Mouse (Mus musculus): ENCODE results near the gene Dhx35. TPM values are rescaled to one million over a fixed set of nuclear protein-coding genes. Genes with fewer than 3 reads are reported as not detected.

Dhx35 gene
- polyA plus RNA-seq, 1 experiment from 2014 or later = 11.8 TPM

DNA sequence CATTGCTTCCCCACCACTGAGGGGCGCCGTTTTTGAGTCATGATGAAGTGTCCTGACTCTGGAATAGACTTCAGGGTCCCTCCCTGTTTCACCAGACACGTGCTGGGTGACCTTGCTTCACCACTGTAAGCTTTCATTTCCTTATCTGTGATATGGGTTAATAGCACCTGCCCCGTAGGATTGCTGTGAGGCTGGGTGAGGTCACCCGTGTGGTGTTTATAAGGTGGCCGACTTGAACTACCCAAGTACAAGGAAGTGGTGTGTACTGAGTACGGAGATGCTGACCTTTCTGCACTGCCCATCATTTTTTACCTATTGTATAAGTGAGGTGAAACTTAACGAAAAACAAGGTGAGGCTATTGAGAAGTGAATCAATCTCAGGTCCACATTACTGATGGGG, 9.0 kb downstream of the Dhx35 start:
- no peaks in the 10 kb centered on the region for H3K9me3 ChIP-seq
- H3K4me1 ChIP-seq = no peaks in the 10 kb centered on the region
- H3K4me2 ChIP-seq = no peak overlapping the region
- no peak overlapping the region for H3K27ac ChIP-seq (replicated peaks)
- 86% methylated on average over 8 of the region's 8 CpGs for WGBS
- H3K36me3 ChIP-seq = peaks cover 73% of the 10 kb centered on the region
- H3K4me3 ChIP-seq = no peak overlapping the region
- no peak for ATAC-seq (ENCODE audit: extremely low read depth, insufficient number of reproducible peaks, low FRiP score, low TSS enrichment)
- no peaks in the 10 kb centered on the region for H3K27me3 ChIP-seq (replicated peaks)
- H3K9ac ChIP-seq = no peak overlapping the region

DNA sequence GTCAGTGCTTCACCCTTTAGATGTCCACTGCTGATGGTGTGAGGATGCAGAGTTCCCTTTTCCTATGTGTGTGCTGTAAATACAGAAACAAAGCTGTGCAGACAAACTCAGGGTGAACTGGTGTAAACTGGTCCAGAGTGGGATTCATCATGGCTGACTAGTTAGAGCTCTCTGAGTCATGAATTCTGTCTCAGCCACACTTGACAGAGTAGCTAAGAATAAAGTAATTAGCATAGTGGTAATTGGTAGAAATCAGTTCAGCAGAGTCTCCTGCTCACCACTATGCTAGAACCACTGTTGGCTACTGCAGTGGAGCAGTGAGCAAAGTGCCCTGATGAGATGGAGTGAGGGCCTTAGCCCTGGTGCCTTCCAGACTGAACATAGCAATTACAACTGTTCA, 21.1 kb downstream of the Dhx35 start:
- H3K27ac ChIP-seq (replicated peaks) = no peak overlapping the region
- no peak overlapping the region for H3K4me2 ChIP-seq
- H3K4me1 ChIP-seq = no peaks in the 10 kb centered on the region
- no peaks in the 10 kb centered on the region for H3K27me3 ChIP-seq (replicated peaks)
- no peak overlapping the region for H3K9ac ChIP-seq
- H3K9me3 ChIP-seq = no peaks in the 10 kb centered on the region
- H3K36me3 ChIP-seq = peaks cover 76% of the 10 kb centered on the region
- H3K4me3 ChIP-seq = no peak overlapping the region
- ATAC-seq (ENCODE audit: extremely low read depth, insufficient number of reproducible peaks, low FRiP score, low TSS enrichment) = no peak

DNA sequence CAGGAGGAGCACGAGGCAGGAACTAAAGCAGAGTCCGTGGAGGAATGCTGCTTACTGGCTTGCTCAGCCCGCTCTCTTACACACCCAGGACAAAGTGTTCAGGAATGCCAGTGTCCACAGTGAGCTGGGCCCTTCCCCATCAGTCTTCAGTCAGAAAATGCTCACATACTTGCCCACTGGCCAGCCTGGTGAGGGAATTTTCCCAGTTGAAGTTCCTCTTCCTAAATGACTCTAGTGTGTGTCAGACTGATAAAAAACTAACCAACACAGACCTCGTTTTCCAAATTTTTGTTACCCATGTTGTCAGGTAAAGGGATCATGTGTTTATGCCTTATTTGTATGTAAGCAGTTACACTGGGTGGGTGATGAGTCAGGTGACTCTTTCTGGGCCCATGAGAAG, 21.6 kb downstream of the Dhx35 start:
- Histone ChIP-seq H3K4me1 (no peaks in the 10 kb centered on the region), H3K9me3 (no peaks in the 10 kb centered on the region), H3K36me3 (peaks cover 80% of the 10 kb centered on the region), H3K4me2 (no peak overlapping the region), H3K27ac (replicated peaks) (no peak overlapping the region), H3K27me3 (replicated peaks) (no peaks in the 10 kb centered on the region), H3K9ac (no peak overlapping the region), H3K4me3 (no peak overlapping the region)
- no peak for ATAC-seq (ENCODE audit: extremely low read depth, insufficient number of reproducible peaks, low FRiP score, low TSS enrichment)
- WGBS = 82% methylated on average over 4 of the region's 4 CpGs

DNA sequence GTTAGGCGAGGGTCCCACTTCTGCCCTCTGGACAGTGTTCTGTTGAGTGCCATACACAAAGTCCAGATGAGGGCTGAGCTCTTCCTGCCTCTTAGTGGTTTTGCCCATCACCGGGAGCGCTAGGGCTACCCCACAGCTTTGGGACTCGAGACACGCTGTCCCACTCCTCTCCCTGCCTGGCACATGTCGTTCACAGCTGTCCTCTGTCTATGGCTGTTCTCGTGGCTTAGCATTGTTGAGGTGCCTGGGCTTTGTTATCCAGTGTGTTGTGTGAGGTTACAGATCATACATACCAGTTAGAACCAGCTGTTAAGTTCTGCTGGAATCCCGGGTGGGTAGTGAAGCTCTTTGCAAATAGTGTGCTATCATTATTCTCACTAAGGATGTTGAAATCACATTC, 23.1 kb downstream of the Dhx35 start:
- Histone ChIP-seq H3K4me2 (no peak overlapping the region), H3K4me3 (no peak overlapping the region), H3K9me3 (no peaks in the 10 kb centered on the region), H3K27ac (replicated peaks) (no peak overlapping the region), H3K27me3 (replicated peaks) (no peaks in the 10 kb centered on the region), H3K4me1 (no peaks in the 10 kb centered on the region), H3K9ac (no peak overlapping the region), H3K36me3 (peaks cover 81% of the 10 kb centered on the region)
- ATAC-seq (ENCODE audit: extremely low read depth, insufficient number of reproducible peaks, low FRiP score, low TSS enrichment) = no peak
- 77% methylated on average over 8 of the region's 8 CpGs for WGBS

DNA sequence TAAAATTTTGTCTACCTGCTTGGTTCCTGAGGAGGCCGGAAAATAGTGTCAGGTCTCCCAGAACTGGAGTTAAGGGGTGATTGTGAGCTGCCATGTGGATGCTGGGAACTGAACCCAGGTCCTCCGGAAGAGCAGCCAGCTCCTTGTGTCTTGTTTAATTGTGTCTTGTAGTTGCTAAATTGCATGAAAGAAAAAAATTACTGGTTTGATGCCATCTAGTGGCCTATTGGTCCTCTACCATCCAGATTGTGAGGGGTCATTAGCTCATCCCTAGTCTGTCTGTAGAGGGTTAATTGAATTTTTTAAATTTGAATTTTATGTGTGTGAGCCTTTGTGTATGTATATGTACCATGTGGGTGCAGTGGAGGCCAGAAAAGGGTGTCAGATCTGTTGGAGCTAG, 33.5 kb downstream of the Dhx35 start:
- H3K9me3 ChIP-seq = no peaks in the 10 kb centered on the region
- H3K9ac ChIP-seq = no peak overlapping the region
- H3K4me2 ChIP-seq = no peak overlapping the region
- peaks cover 5% of the 10 kb centered on the region; the same call in 1 of the 2 replicates for H3K4me1 ChIP-seq
- H3K27ac ChIP-seq (replicated peaks) = no peak overlapping the region
- ATAC-seq (ENCODE audit: extremely low read depth, insufficient number of reproducible peaks, low FRiP score, low TSS enrichment) = no peak
- no peak overlapping the region for H3K4me3 ChIP-seq
- peaks cover 90% of the 10 kb centered on the region for H3K36me3 ChIP-seq
- 87% methylated on average over 2 of the region's 2 CpGs for WGBS
- H3K27me3 ChIP-seq (replicated peaks) = no peaks in the 10 kb centered on the region

DNA sequence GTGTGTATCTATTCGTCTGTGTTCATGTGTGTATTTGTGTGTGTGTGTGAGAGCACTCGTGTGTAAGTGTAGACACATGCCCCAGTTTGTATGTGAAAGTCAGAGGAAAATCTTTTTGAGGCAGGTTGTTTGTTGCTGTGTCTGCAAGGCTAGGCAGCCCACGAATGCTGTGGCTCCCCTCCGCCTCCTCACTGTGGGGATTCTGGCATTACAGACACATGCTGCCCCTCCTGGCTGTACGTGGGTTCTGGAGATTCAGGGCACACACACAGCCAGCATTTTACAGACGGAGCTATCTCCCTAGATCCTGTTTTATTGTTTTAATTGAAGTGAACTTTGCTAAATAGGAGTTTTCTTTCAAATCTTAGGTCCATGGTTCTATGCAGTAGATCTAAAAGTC, 35.1 kb downstream of the Dhx35 start:
- 79% methylated on average over 6 of the region's 6 CpGs for WGBS
- no peak overlapping the region for H3K4me2 ChIP-seq
- H3K4me1 ChIP-seq = peaks cover 10% of the 10 kb centered on the region
- no peak overlapping the region for H3K27ac ChIP-seq (replicated peaks)
- peaks cover 94% of the 10 kb centered on the region for H3K36me3 ChIP-seq
- H3K27me3 ChIP-seq (replicated peaks) = no peaks in the 10 kb centered on the region
- no peak for ATAC-seq (ENCODE audit: extremely low read depth, insufficient number of reproducible peaks, low FRiP score, low TSS enrichment)
- no peak overlapping the region for H3K9ac ChIP-seq
- H3K4me3 ChIP-seq = no peak overlapping the region
- no peaks in the 10 kb centered on the region for H3K9me3 ChIP-seq

DNA sequence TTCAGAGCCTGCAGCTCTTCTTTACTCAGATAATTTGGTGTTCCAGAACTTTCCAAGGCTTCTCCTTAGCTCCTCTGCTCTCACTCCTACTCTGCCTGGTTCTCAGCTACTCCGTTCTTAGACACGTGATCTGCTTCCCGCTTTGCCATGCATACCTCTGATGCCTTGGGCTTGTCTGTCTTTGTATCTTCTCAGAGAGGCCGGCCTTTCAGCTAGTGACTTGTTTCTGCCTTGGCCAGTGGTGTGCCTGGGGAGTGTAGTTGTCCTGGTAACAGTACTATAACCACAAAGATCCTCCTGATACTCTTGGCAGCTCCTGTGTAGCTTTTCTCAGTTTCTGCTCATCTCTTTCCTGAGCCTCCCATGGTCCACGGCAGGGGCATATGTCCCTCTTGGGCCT, 38.6 kb downstream of the Dhx35 start:
- Histone ChIP-seq H3K4me2 (no peak overlapping the region), H3K36me3 (peaks cover 100% of the 10 kb centered on the region), H3K9me3 (no peaks in the 10 kb centered on the region), H3K27me3 (replicated peaks) (no peaks in the 10 kb centered on the region), H3K27ac (replicated peaks) (no peak overlapping the region), H3K9ac (no peak overlapping the region), H3K4me3 (no peak overlapping the region), H3K4me1 (peaks cover 10% of the 10 kb centered on the region)
- ATAC-seq (ENCODE audit: extremely low read depth, insufficient number of reproducible peaks, low FRiP score, low TSS enrichment) = no peak
- 56% methylated on average over 5 of the region's 5 CpGs for WGBS

DNA sequence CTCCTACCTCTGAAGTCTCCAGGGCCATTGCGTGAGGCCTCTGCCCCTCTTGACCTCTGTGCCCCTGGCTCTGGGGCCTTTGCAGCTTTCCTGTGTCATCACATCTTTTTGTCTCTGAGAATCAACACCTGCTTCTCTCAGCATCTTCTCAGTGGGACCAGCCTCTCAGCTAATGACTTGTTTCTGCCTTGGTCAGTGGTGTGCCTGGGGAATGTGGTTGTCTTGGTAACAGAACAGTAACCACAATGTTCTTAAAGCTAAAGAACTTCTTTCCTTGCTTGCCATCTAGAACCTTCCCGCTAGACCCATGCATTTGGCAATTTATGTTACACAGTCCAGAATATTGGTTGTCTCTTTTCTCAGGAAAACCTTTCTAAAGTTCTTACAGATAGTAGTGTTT, 39.0 kb downstream of the Dhx35 start:
- Histone ChIP-seq H3K4me3 (no peak overlapping the region), H3K27ac (replicated peaks) (no peak overlapping the region), H3K9me3 (no peaks in the 10 kb centered on the region), H3K4me1 (peaks cover 10% of the 10 kb centered on the region), H3K36me3 (peaks cover 100% of the 10 kb centered on the region), H3K9ac (no peak overlapping the region), H3K4me2 (no peak overlapping the region), H3K27me3 (replicated peaks) (no peaks in the 10 kb centered on the region)
- WGBS = 61% methylated on average over 2 of the region's 2 CpGs
- no peak for ATAC-seq (ENCODE audit: extremely low read depth, insufficient number of reproducible peaks, low FRiP score, low TSS enrichment)

DNA sequence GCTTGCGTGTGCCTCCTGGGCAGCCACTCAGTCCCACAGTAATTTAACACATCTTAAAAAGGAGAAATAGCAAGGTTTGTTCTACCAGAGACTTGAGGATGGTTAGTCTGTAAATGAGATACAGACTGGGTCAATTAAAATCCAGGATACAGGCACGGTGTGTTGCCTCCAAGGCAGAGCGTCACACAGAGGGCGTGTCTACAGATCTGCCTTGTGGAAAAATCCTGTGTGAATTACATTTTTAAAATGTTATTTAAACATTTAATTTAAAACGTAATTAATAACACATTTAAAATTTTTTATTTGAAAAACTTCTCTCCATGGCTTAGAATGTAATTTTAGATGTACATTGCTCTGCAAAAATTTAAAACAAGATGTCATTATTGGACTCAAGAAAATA, 48.7 kb downstream of the Dhx35 start:
- H3K4me2 ChIP-seq = no peak overlapping the region
- peaks cover 21% of the 10 kb centered on the region for H3K4me1 ChIP-seq
- 86% methylated on average over 5 of the region's 5 CpGs for WGBS
- no peaks in the 10 kb centered on the region for H3K27me3 ChIP-seq (replicated peaks)
- no peak overlapping the region for H3K4me3 ChIP-seq
- no peaks in the 10 kb centered on the region for H3K9me3 ChIP-seq
- no peak for ATAC-seq (ENCODE audit: extremely low read depth, insufficient number of reproducible peaks, low FRiP score, low TSS enrichment)
- no peak overlapping the region for H3K27ac ChIP-seq (replicated peaks)
- peaks cover 77% of the 10 kb centered on the region for H3K36me3 ChIP-seq
- no peak overlapping the region for H3K9ac ChIP-seq

DNA sequence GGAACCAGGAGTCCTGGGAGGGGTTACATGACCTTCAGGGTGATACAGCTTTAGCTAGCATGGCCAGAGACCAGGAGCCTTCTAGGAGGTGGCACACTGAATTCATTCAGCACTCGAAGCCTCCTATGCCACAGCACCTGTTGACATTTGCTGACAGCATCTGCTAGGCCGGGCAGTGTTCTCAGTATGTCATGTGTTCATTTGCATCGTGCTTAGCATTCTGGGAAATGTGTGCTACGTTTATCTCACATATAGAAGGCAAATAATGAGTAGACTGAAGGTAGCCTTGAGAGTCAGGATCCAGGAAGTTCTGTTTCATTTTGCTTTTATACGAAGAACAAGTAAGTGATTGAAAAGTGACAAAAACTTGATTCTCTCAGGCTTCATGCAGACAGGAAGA, 50.4 kb downstream of the Dhx35 start:
- peaks cover 16% of the 10 kb centered on the region for H3K4me1 ChIP-seq
- peaks cover 87% of the 10 kb centered on the region for H3K36me3 ChIP-seq
- H3K4me2 ChIP-seq = no peak overlapping the region
- H3K9me3 ChIP-seq = no peaks in the 10 kb centered on the region
- no peaks in the 10 kb centered on the region for H3K27me3 ChIP-seq (replicated peaks)
- H3K27ac ChIP-seq (replicated peaks) = no peak overlapping the region
- no peak overlapping the region for H3K9ac ChIP-seq
- ATAC-seq (ENCODE audit: extremely low read depth, insufficient number of reproducible peaks, low FRiP score, low TSS enrichment) = no peak
- WGBS = 77% methylated on average over 5 of the region's 5 CpGs
- no peak overlapping the region for H3K4me3 ChIP-seq

DNA sequence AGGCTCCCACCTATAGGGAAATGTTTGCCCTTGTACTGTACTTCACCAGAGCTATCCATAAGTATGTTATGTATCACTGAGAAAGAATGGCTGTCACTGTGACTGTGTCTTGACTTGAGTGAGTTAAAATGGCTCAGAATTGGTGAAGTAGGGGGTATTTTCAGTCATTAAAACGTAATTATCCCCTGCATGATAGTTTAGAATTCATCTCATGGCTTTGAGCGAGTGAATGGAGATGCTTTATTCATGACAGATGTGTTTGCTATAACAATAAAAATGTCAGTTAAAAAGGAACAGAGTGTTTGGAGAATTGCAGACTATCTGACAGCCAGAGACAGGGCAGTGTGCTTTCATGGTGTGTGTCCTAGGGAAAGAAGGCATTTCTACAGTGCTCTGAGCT, 51.6 kb downstream of the Dhx35 start:
- H3K27ac ChIP-seq (replicated peaks) = no peak overlapping the region
- H3K9ac ChIP-seq = no peak overlapping the region
- peaks cover 12% of the 10 kb centered on the region for H3K4me1 ChIP-seq
- peaks cover 77% of the 10 kb centered on the region for H3K36me3 ChIP-seq
- no peaks in the 10 kb centered on the region for H3K9me3 ChIP-seq
- H3K27me3 ChIP-seq (replicated peaks) = no peaks in the 10 kb centered on the region
- H3K4me2 ChIP-seq = no peak overlapping the region
- no peak for ATAC-seq (ENCODE audit: extremely low read depth, insufficient number of reproducible peaks, low FRiP score, low TSS enrichment)
- no peak overlapping the region for H3K4me3 ChIP-seq
- WGBS = 88% methylated on average over 2 of the region's 2 CpGs

DNA sequence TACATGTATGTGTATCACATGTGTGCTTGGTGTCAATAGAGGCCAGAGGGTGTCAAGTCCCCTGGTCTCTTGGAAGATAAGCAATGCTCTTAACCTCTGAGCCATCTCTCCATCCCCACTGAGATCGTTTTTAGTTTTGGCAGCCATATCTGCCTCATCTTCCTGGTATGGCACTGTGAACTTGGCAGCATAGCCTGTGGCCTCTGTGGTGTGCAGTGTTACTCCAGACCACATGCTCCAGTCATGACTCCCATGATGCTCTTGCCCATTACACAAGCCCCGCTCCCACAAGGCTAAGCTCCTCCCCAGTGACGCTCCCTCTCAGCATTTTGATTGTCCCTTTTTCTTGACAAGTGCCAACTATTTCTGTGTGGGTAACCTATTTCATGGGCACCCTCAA, 53.4 kb downstream of the Dhx35 start:
- H3K27me3 ChIP-seq (replicated peaks) = no peaks in the 10 kb centered on the region
- H3K9ac ChIP-seq = no peak overlapping the region
- H3K4me3 ChIP-seq = no peak overlapping the region
- H3K27ac ChIP-seq (replicated peaks) = no peak overlapping the region
- no peaks in the 10 kb centered on the region for H3K9me3 ChIP-seq
- no peak for ATAC-seq (ENCODE audit: extremely low read depth, insufficient number of reproducible peaks, low FRiP score, low TSS enrichment)
- 83% methylated on average over 3 of the region's 3 CpGs for WGBS
- no peak overlapping the region for H3K4me2 ChIP-seq
- H3K4me1 ChIP-seq = peaks cover 2% of the 10 kb centered on the region; the same call in 1 of the 2 replicates
- peaks cover 72% of the 10 kb centered on the region for H3K36me3 ChIP-seq

DNA sequence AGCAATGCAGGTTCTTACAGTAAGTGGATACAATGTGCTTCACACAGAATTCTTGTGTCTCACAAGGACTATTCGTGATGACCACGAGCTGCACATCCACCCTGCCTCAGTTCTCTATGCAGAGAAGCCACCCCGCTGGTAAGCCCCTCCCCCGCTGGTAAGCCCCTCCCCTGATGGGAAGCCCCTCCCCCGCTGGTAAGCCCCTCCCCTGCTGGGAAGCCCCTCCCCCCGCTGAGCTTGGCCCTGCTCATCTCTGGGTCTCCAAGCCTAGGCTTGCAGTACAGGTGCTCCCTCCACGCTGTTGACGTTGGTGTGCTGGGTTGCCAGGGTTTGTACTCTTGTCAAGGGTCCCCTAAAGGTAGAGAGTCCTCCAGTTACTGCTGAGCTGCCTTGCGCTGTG, 54.8 kb downstream of the Dhx35 start:
- ATAC-seq (ENCODE audit: extremely low read depth, insufficient number of reproducible peaks, low FRiP score, low TSS enrichment) = no peak
- Histone ChIP-seq H3K36me3 (peaks cover 71% of the 10 kb centered on the region), H3K27me3 (replicated peaks) (no peaks in the 10 kb centered on the region), H3K4me3 (no peak overlapping the region), H3K9ac (no peak overlapping the region), H3K4me2 (no peak overlapping the region), H3K9me3 (no peaks in the 10 kb centered on the region), H3K27ac (replicated peaks) (no peak overlapping the region), H3K4me1 (no peaks in the 10 kb centered on the region)
- 71% methylated on average over 9 of the region's 9 CpGs for whole genome bisulfite sequencing
